Mouse (Mus musculus): Measurements from ENCODE around the gene Serpina11. TPM values are rescaled to one million over a fixed set of nuclear protein-coding genes. Genes with fewer than 3 reads are reported as not detected.

Serpina11 gene
- polyA plus RNA-seq, 1 experiment from 2014 or later = 0.62 TPM

DNA sequence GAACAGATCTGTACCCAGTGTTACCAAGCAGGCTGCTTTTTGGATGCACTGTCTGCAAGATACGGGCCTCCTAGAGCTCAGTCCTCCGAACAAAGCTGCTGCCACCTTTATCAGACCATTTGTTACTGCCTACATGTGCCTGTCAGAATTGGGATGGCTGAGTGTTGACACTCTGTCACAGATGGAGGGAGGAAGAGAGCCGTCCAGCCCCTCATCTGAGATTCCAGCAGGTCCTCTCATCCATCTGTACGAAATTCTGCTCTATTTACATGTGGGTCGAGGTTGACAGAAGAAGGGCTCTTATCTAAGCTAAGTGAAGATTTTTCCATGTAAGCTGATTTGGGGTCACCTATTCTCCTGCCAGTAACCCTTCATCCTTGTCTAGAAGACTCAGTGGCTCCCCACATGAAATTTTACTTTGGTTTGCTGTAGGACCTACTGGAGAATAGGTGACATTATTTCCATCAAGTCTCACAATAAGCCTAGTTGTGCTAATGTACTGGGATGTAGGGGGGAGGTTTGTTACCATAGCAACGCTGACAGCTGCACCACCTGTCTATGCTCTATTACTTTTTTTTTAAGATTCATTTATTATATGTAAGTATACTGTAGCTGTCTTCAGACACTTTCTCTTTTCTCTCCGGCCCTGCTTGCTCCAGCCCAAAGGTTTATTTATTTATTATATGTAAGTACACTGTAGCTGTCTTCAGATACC is 8.0 kb downstream of the Serpina11 start:
- 51% methylated on average over 7 of the region's 7 CpGs for WGBS
- ATAC-seq (ENCODE audit: insufficient read depth, low FRiP score) = no peak
- H3K9me3 ChIP-seq (replicated peaks; ENCODE audit: control insufficient read depth, low read length) = no peaks in the 10 kb centered on the region

GRCm38 (mm10) chr12:103978294-103978693 is 11.5 kb downstream of the Serpina11 start:
- no peak overlapping the region for H3K4me3 ChIP-seq (replicated peaks; ENCODE audit: low read length)
- H3K9ac ChIP-seq (ENCODE audit: low read length) = no peak overlapping the region
- no peak overlapping the region for H3K27ac ChIP-seq (ENCODE audit: low read length)
- no peaks in the 10 kb centered on the region for H3K27me3 ChIP-seq (ENCODE audit: control insufficient read depth, insufficient read depth, low read length)
- H3K36me3 ChIP-seq (ENCODE audit: control insufficient read depth, insufficient read depth, low read length) = no peaks in the 10 kb centered on the region
- 81% methylated on average over 10 of the region's 10 CpGs for WGBS
- H3K4me2 ChIP-seq (ENCODE audit: low read depth, low read length) = no peak overlapping the region
- no peaks in the 10 kb centered on the region for H3K9me3 ChIP-seq (replicated peaks; ENCODE audit: control insufficient read depth, low read length)
- no peak for ATAC-seq (ENCODE audit: insufficient read depth, low FRiP score)
- H3K4me1 ChIP-seq (ENCODE audit: control insufficient read depth, insufficient read depth, low read length) = no peaks in the 10 kb centered on the region

More for the DNA sequence above, 8.0 kb downstream of the Serpina11 start:
- H3K9ac ChIP-seq (ENCODE audit: low read length) = no peak overlapping the region
- no peak overlapping the region for H3K4me3 ChIP-seq (replicated peaks; ENCODE audit: low read length)
- H3K4me1 ChIP-seq (ENCODE audit: control insufficient read depth, insufficient read depth, low read length) = no peaks in the 10 kb centered on the region
- H3K27ac ChIP-seq (ENCODE audit: low read length) = no peak overlapping the region
- no peaks in the 10 kb centered on the region for H3K36me3 ChIP-seq (ENCODE audit: control insufficient read depth, insufficient read depth, low read length)
- no peak overlapping the region for H3K4me2 ChIP-seq (ENCODE audit: low read depth, low read length)
- no peaks in the 10 kb centered on the region for H3K27me3 ChIP-seq (ENCODE audit: control insufficient read depth, insufficient read depth, low read length)

GRCm38 (mm10) chr12:103977846-103978245 is 11.9 kb downstream of the Serpina11 start:
- Histone ChIP-seq H3K4me3 (replicated peaks; ENCODE audit: low read length) (no peak overlapping the region), H3K36me3 (ENCODE audit: control insufficient read depth, insufficient read depth, low read length) (no peaks in the 10 kb centered on the region), H3K4me1 (ENCODE audit: control insufficient read depth, insufficient read depth, low read length) (no peaks in the 10 kb centered on the region), H3K27me3 (ENCODE audit: control insufficient read depth, insufficient read depth, low read length) (no peaks in the 10 kb centered on the region), H3K9ac (ENCODE audit: low read length) (no peak overlapping the region), H3K4me2 (ENCODE audit: low read depth, low read length) (no peak overlapping the region), H3K9me3 (replicated peaks; ENCODE audit: control insufficient read depth, low read length) (no peaks in the 10 kb centered on the region), H3K27ac (ENCODE audit: low read length) (no peak overlapping the region)
- 25% methylated on average over 5 of the region's 5 CpGs for WGBS
- ATAC-seq (ENCODE audit: insufficient read depth, low FRiP score) = no peak

DNA sequence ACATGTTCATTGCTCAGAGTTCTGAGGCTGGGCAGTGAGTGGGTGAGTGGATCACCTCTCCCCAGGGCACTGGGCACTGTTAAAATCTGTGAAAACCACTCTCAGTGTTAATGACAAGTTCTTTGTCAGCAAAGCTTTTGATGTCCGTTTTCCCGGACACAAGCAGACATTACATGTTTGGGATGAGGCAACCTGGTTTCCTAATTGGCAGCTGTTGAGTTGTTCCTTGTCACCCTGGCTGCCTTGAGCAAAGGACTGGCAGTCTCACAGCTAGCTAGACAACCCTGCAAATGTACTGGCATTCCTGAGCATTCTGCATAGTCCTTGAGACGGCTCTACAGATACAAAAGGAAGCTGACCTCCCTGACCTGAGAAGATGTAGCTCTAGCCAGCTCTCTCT is 12.7 kb downstream of the Serpina11 start:
- no peak overlapping the region for H3K4me2 ChIP-seq (ENCODE audit: low read depth, low read length)
- no peaks in the 10 kb centered on the region for H3K9me3 ChIP-seq (replicated peaks; ENCODE audit: control insufficient read depth, low read length)
- no peak overlapping the region for H3K27ac ChIP-seq (ENCODE audit: low read length)
- H3K9ac ChIP-seq (ENCODE audit: low read length) = no peak overlapping the region
- H3K36me3 ChIP-seq (ENCODE audit: control insufficient read depth, insufficient read depth, low read length) = no peaks in the 10 kb centered on the region
- no peak overlapping the region for H3K4me3 ChIP-seq (replicated peaks; ENCODE audit: low read length)
- no peaks in the 10 kb centered on the region for H3K4me1 ChIP-seq (ENCODE audit: control insufficient read depth, insufficient read depth, low read length)
- H3K27me3 ChIP-seq (ENCODE audit: control insufficient read depth, insufficient read depth, low read length) = no peaks in the 10 kb centered on the region
- 68% methylated on average over 3 of the region's 3 CpGs for WGBS
- ATAC-seq (ENCODE audit: insufficient read depth, low FRiP score) = no peak

DNA sequence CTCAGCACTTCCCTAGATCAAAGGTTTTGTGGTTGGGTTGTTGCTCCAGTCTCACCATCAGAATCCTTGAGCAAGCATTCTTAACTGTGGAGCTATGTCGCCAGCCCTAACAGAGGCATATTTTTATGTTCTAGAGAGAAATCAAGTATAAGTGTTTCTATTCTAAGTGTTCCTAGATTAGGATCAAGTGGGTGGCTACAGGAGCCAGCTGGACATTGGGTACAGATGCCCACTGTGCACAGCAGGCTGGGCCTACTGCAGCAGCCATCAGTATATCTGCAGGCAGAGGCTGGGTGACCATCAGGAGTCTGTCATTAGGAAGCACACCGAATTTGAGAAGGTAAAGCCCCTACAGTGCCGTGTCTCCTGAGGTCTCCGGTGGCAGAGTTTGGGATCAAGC is 18.7 kb downstream of the Serpina11 start:
- no peak overlapping the region for H3K27ac ChIP-seq (ENCODE audit: low read length)
- no peak for ATAC-seq (ENCODE audit: insufficient read depth, low FRiP score)
- no peak overlapping the region for H3K4me2 ChIP-seq (ENCODE audit: low read depth, low read length)
- no peak overlapping the region for H3K9ac ChIP-seq (ENCODE audit: low read length)
- H3K27me3 ChIP-seq (ENCODE audit: control insufficient read depth, insufficient read depth, low read length) = no peaks in the 10 kb centered on the region
- no peaks in the 10 kb centered on the region for H3K36me3 ChIP-seq (ENCODE audit: control insufficient read depth, insufficient read depth, low read length)
- no peaks in the 10 kb centered on the region for H3K9me3 ChIP-seq (replicated peaks; ENCODE audit: control insufficient read depth, low read length)
- 85% methylated on average over 4 of the region's 4 CpGs for WGBS
- H3K4me1 ChIP-seq (ENCODE audit: control insufficient read depth, insufficient read depth, low read length) = no peaks in the 10 kb centered on the region
- H3K4me3 ChIP-seq (replicated peaks; ENCODE audit: low read length) = no peak overlapping the region

DNA sequence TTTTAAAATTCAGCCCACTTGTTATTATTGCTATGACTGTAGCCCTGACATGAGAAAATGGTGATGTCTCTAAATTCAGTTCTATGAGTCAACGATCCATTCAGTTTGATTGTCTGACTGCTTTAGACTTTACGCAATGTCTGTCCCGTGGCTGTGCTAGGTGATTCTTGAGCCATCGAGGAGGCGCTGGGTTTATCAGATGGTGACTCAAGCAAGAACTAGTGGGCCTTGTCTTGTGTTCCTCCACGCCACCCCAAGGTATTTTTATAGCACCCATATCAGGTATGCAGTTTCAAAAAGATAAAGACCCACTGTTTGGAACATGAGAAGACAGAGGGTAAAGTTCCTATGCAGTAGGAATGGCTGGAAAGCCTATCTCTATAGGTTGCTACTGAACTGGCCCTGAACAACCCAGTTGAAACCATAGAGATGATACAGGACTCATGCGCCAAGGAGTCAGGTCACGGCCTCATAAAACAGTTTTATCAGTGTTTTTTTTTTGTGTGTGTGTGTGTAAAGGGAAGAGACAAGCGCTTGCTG is 20.1 kb downstream of the Serpina11 start:
- Histone ChIP-seq H3K9me3 (replicated peaks; ENCODE audit: control insufficient read depth, low read length) (no peaks in the 10 kb centered on the region), H3K36me3 (ENCODE audit: control insufficient read depth, insufficient read depth, low read length) (no peaks in the 10 kb centered on the region), H3K4me2 (ENCODE audit: low read depth, low read length) (no peak overlapping the region), H3K27ac (ENCODE audit: low read length) (no peak overlapping the region), H3K27me3 (ENCODE audit: control insufficient read depth, insufficient read depth, low read length) (no peaks in the 10 kb centered on the region), H3K4me1 (ENCODE audit: control insufficient read depth, insufficient read depth, low read length) (no peaks in the 10 kb centered on the region), H3K4me3 (replicated peaks; ENCODE audit: low read length) (no peak overlapping the region), H3K9ac (ENCODE audit: low read length) (no peak overlapping the region)
- ATAC-seq (ENCODE audit: insufficient read depth, low FRiP score) = peak; percentile 52; the same call in 1 of the 2 replicates
- WGBS = 85% methylated on average over 9 of the region's 9 CpGs

DNA sequence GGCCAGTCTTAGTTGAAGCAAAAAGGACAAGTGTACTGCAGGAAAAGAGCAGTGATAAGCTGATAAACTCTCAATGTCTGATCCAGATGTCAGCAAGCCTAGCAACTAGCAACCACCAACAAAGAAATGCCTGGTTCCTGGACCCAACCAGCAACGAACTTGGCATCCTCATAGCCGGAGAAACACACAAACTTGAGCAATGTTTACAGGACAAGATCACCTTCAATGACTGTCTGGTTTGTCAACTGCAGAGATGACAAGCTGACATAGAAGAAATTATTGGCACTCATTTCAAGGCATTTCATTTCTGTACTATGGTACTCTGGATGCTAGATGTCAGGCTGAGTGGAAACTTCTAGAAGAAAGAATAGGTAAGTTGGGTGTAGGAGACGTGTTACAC is 23.0 kb downstream of the Serpina11 start:
- Histone ChIP-seq H3K4me2 (ENCODE audit: low read depth, low read length) (no peak overlapping the region), H3K4me1 (ENCODE audit: control insufficient read depth, insufficient read depth, low read length) (no peaks in the 10 kb centered on the region), H3K27ac (ENCODE audit: low read length) (no peak overlapping the region), H3K9me3 (replicated peaks; ENCODE audit: control insufficient read depth, low read length) (no peaks in the 10 kb centered on the region), H3K4me3 (replicated peaks; ENCODE audit: low read length) (no peak overlapping the region), H3K27me3 (ENCODE audit: control insufficient read depth, insufficient read depth, low read length) (no peaks in the 10 kb centered on the region), H3K9ac (ENCODE audit: low read length) (no peak overlapping the region), H3K36me3 (ENCODE audit: control insufficient read depth, insufficient read depth, low read length) (no peaks in the 10 kb centered on the region)
- 76% methylated on average over 3 of the region's 3 CpGs for WGBS
- no peak for ATAC-seq (ENCODE audit: insufficient read depth, low FRiP score)

GRCm38 (mm10) chr12:103963288-103963687 is 26.5 kb downstream of the Serpina11 start:
- Histone ChIP-seq H3K4me1 (ENCODE audit: control insufficient read depth, insufficient read depth, low read length) (no peaks in the 10 kb centered on the region), H3K36me3 (ENCODE audit: control insufficient read depth, insufficient read depth, low read length) (no peaks in the 10 kb centered on the region), H3K4me3 (replicated peaks; ENCODE audit: low read length) (no peak overlapping the region), H3K4me2 (ENCODE audit: low read depth, low read length) (no peak overlapping the region), H3K9ac (ENCODE audit: low read length) (no peak overlapping the region), H3K27ac (ENCODE audit: low read length) (no peak overlapping the region), H3K9me3 (replicated peaks; ENCODE audit: control insufficient read depth, low read length) (no peaks in the 10 kb centered on the region), H3K27me3 (ENCODE audit: control insufficient read depth, insufficient read depth, low read length) (no peaks in the 10 kb centered on the region)
- no peak for ATAC-seq (ENCODE audit: insufficient read depth, low FRiP score)
- WGBS = 76% methylated on average over 4 of the region's 4 CpGs

DNA sequence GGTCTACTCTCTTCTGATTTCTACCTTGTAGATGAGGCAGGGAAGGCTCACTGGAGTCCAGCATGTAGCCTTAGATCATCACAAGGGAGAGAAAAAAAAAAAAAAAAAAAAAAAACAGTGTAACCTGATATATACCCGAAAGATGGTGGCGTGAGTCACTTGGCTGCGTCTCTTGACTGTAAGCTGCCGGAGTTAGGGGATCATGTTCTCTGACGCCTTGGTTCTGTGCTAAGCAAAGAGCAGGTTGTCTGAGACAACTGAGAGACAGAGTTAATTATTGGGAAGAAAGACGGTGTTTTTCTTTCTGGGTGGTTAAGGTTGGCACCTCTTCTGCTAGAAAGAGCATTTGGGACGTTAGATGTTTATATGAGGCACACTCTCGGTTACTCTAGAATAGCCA is 26.9 kb downstream of the Serpina11 start:
- Histone ChIP-seq H3K4me3 (replicated peaks; ENCODE audit: low read length) (no peak overlapping the region), H3K36me3 (ENCODE audit: control insufficient read depth, insufficient read depth, low read length) (no peaks in the 10 kb centered on the region), H3K4me2 (ENCODE audit: low read depth, low read length) (no peak overlapping the region), H3K9me3 (replicated peaks; ENCODE audit: control insufficient read depth, low read length) (no peaks in the 10 kb centered on the region), H3K27me3 (ENCODE audit: control insufficient read depth, insufficient read depth, low read length) (no peaks in the 10 kb centered on the region), H3K9ac (ENCODE audit: low read length) (no peak overlapping the region), H3K27ac (ENCODE audit: low read length) (no peak overlapping the region), H3K4me1 (ENCODE audit: control insufficient read depth, insufficient read depth, low read length) (no peaks in the 10 kb centered on the region)
- WGBS = 70% methylated on average over 8 of the region's 8 CpGs
- no peak for ATAC-seq (ENCODE audit: insufficient read depth, low FRiP score)
